Mouse (Mus musculus): ENCODE measurements around the gene F12. TPM values are rescaled to one million over a fixed set of nuclear protein-coding genes. Genes with fewer than 3 reads are reported as not detected.
A peak's percentile ranks its signal among the peaks of the same experiment; 100 is the strongest.

The F12 gene
- total and polyA plus RNA-seq, 3 experiments = not detected

GRCm38 (mm10) chr13:55418004-55418403, 8.6 kb downstream of the F12 start (continued):
- TF ChIP-seq MEF2A (IDR thresholded peaks at IDR 0.05; ENCODE audit: borderline replicate concordance, low read depth, low read length) (0 out of 2 replicates have a peak, but pooled peaks have one; percentile 30), ZMIZ1 (IDR thresholded peaks at IDR 0.05; ENCODE audit: low read depth, low read length) (no peak), JUN (IDR thresholded peaks at IDR 0.05; ENCODE audit: insufficient read depth, low read depth, low read length) (no peak), POLR2A (IDR thresholded peaks at IDR 0.05; ENCODE audit: low read depth, low read length) (no peak), MAFK (IDR thresholded peaks at IDR 0.05; ENCODE audit: insufficient replicate concordance, low read length) (no peak), HCFC1 (IDR thresholded peaks at IDR 0.05; ENCODE audit: low read depth, low read length) (no peak), TCF12 (IDR thresholded peaks at IDR 0.05; ENCODE audit: low read depth, low read length) (0 out of 2 replicates have a peak, but pooled peaks have one; percentile 26), MAZ (IDR thresholded peaks at IDR 0.05; ENCODE audit: low read depth, low read length) (0 out of 2 replicates have a peak, but pooled peaks have one; percentile 29), MXI1 (IDR thresholded peaks at IDR 0.05; ENCODE audit: low read depth, low read length) (peak; percentile 97), NELFE (IDR thresholded peaks at IDR 0.05; ENCODE audit: low read depth, low read length) (peak; percentile 59; the same call in 1 of the 2 replicates), CHD2 (IDR thresholded peaks at IDR 0.05; ENCODE audit: low read length) (no peak), ZNF384 (IDR thresholded peaks at IDR 0.05; ENCODE audit: low read depth, low read length) (no peak), RCOR1 (conservative IDR thresholded peaks at IDR 0.05; ENCODE audit: low read depth, low read length) (no peak), JUND (conservative IDR thresholded peaks at IDR 0.05; ENCODE audit: low read depth, low read length) (no peak), USF2 (conservative IDR thresholded peaks at IDR 0.05; ENCODE audit: low read depth, low read length) (peak; percentile 74), KAT2A (IDR thresholded peaks at IDR 0.05; ENCODE audit: insufficient replicate concordance, low read length) (no peak), ETS1 (conservative IDR thresholded peaks at IDR 0.05; ENCODE audit: low read depth, low read length) (peak; percentile 29; the same call in 1 of the 2 replicates), RAD21 (IDR thresholded peaks at IDR 0.05; ENCODE audit: low read depth, low read length) (peak; percentile 72), CTCF (conservative IDR thresholded peaks at IDR 0.05 in 1 of 2, IDR thresholded peaks at IDR 0.05 in 1 of 2; ENCODE audit: low read depth in 2 of 2, low read length in 2 of 2) (peak; percentile 40 to 94; a peak in 2 of 4 replicates)

DNA sequence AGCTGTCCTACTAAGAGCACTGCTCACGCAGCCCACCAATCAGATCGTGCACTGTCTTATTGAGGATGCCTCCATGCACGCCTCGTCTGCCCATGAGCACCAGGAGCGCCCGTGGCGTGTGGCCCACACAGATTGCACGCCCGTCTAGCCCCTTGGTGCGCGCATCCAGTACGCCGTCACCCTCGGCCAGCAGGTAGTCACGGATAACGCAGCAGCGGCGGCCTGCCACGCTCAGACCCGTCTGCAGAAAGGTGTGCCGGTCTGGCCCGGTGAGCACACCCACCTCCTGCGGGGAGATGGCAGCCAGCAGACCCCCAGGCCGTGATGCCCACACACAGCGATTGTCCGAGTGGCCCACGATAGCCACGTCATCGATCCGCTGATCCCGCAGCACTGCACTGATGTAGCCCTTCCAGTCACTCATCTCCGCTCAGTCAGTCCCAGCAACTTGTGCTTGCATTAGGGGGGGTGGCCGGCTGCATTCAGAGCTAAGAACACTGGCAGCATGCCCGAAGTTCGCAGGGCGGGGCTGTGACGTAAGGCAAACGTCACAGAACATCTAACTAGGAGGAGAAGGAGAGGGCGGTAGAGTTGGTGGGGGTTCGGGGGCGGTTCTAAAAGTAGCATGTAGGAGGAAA, 11.7 kb downstream of the F12 start, which contains the start of gene Pfn3:
Gene Pfn3, minus strand, starts transcription at position 490 of the 638 bp plus-strand sequence.
- no peaks in the 10 kb centered on the region for H3K36me3 ChIP-seq (replicated peaks in 1 of 2; ENCODE audit: control insufficient read depth in 1 of 2, insufficient read depth in 1 of 2, low read length in 1 of 2)
- dilution Hi-C loops (cut with MboI; ENCODE audit: extremely low pct_ligation_motif_present, extremely low pct_unique_long_range_greater_than_20kb, low sequenced_read_pairs) = no loop called here
- no peak for TF ChIP-seq SIN3A (IDR thresholded peaks at IDR 0.05; ENCODE audit: low read length)
- TF ChIP-seq KAT2A (IDR thresholded peaks at IDR 0.05; ENCODE audit: insufficient replicate concordance, low read length) = no peak
- no peak for TF ChIP-seq MEF2A (IDR thresholded peaks at IDR 0.05; ENCODE audit: borderline replicate concordance, low read depth, low read length)
- TF ChIP-seq ZNF384 (IDR thresholded peaks at IDR 0.05; ENCODE audit: low read depth, low read length) = no peak
- no peak for TF ChIP-seq IRF4 (IDR thresholded peaks at IDR 0.05; ENCODE audit: low read depth, low read length)
- no peak for TF ChIP-seq ELF1 (IDR thresholded peaks at IDR 0.05; ENCODE audit: low read depth, low read length)
- no peak for TF ChIP-seq EP300 (IDR thresholded peaks at IDR 0.05; ENCODE audit: low read length)
- TF ChIP-seq NRF1 (IDR thresholded peaks at IDR 0.05; ENCODE audit: low read depth, low read length) = no peak
- no peak for TF ChIP-seq BHLHE40 (IDR thresholded peaks at IDR 0.05; ENCODE audit: low read depth, low read length)
- no peak for TF ChIP-seq RAD21 (IDR thresholded peaks at IDR 0.05; ENCODE audit: low read depth, low read length)
- no peak for TF ChIP-seq ETS1 (conservative IDR thresholded peaks at IDR 0.05; ENCODE audit: low read depth, low read length)
- no peak for TF ChIP-seq E2F4 (IDR thresholded peaks at IDR 0.05; ENCODE audit: insufficient replicate concordance, low read depth, low read length)
- no peak for TF ChIP-seq JUND (conservative IDR thresholded peaks at IDR 0.05; ENCODE audit: low read depth, low read length)
- no peak for TF ChIP-seq TBP (conservative IDR thresholded peaks at IDR 0.05; ENCODE audit: low read depth, low read length)
- TF ChIP-seq RCOR1 (conservative IDR thresholded peaks at IDR 0.05; ENCODE audit: low read depth, low read length) = no peak
- no peak for TF ChIP-seq ZC3H11A (IDR thresholded peaks at IDR 0.05; ENCODE audit: low read depth, low read length)
- no peak for TF ChIP-seq TCF12 (IDR thresholded peaks at IDR 0.05; ENCODE audit: low read depth, low read length)
- no peak within 1 kb of the TSS for H3K9ac ChIP-seq (ENCODE audit: insufficient read depth, low read depth)
- H3K79me2 ChIP-seq (replicated peaks; ENCODE audit: control insufficient read depth, extremely low read depth, insufficient read depth, poor library complexity, severe bottlenecking) = no peaks in the 10 kb centered on the region
- DNase-seq (ENCODE audit: extremely low read depth) = no peak
- no peaks in the 10 kb centered on the region for H3K9me3 ChIP-seq (replicated peaks; ENCODE audit: low read length)
- H3K27ac ChIP-seq (ENCODE audit: insufficient read depth, low read depth) = no peak within 1 kb of the TSS
- H3K4me1 ChIP-seq (ENCODE audit: control insufficient read depth in 1 of 2, insufficient read depth in 2 of 2) = peaks cover 3 to 10% of the 10 kb centered on the region in 2 experiments
- in situ Hi-C loops (cut with MboI; ENCODE audit: low pct_ligation_motif_present, low pct_unique_long_range_greater_than_20kb, low sequenced_read_pairs) = no loop called here
- peaks cover 35% of the 10 kb centered on the region for H3K27me3 ChIP-seq (replicated peaks)
- H3K4me3 ChIP-seq (replicated peaks in 1 of 3; ENCODE audit: low read depth in 2 of 3, low read length in 2 of 3, poor library complexity in 1 of 3) = no peak within 1 kb of the TSS
- H3K4me2 ChIP-seq (ENCODE audit: insufficient read depth, low read depth, poor library complexity, severe bottlenecking) = no peak within 1 kb of the TSS

All from CH12.LX (cell line).